In genomic region chr8:95672811-95673210, GRCm38 (mm10) we compare ENCODE assay signal across 17 mouse cellular contexts. TPM values are rescaled to one million over a fixed set of nuclear protein-coding genes. Genes with fewer than 3 reads are reported as not detected.
DNase-seq lines count a peak whose midpoint lies in the region.
"Had no signal": no experiment of that assay in that cellular context is flagged by ENCODE, and none has a peak within 500 bp of the region (broad histone marks: within the 10 kb centered on the region; RNA-seq: fewer than 3 reads in every experiment).

No protein-coding gene starts in this region.

- DNase-seq in 3134 (ENCODE audit: extremely low read depth, insufficient read length, low spot score), result peak; percentile 79
- peak; percentile 55 for DNase-seq in CD4-positive helper T cell, adult 2 months (ENCODE audit: low read depth, low spot score)
- DNase-seq in adrenal gland, adult 2 months, result peak; percentile 90
- peak; percentile 17 for DNase-seq in induced T-regulatory cell, adult 2 months (ENCODE audit: low read depth)
- no peak for DNase-seq in right cerebral cortex, adult 2 months (ENCODE audit: low spot score in 2 of 2)
- no peak for DNase-seq in frontal cortex, postnatal 10 days (ENCODE audit: low spot score in 2 of 2)
- no peak for DNase-seq in kidney, postnatal 4 days
- DNase-seq: cerebellum, adult 8-10 months; gastrocnemius, postnatal 10 days; heart, adult 11 months; heart, postnatal 10 days; kidney, adult 11 months; lung, postnatal 10 days; right cerebral cortex, postnatal 4 days; thymus, postnatal 14 days had no signal

RNA-seq across cellular contexts. Expression of gene Ndrg4, which starts 4.0 kb away (rescaled TPM):
- total RNA-seq in adrenal gland, adult 2 months (2021), result 10 to 100 TPM; 18.5 to 30.1 TPM
- 81.1 and 101 TPM in 2 replicates for polyA plus RNA-seq in adrenal gland, adult 2 months (2012; rRNA removed)
- total RNA-seq: megakaryocyte, adult 5-6 weeks had no signal
- polyA plus RNA-seq: G1E had no signal

RNA-seq across cellular contexts. Expression of gene Gins3, which starts 39.6 kb away (rescaled TPM):
- total RNA-seq in adrenal gland, adult 2 months (2021), result 1 to 10 TPM; 2.0 to 2.8 TPM
- 1.2 and 1.7 TPM in 2 replicates for polyA plus RNA-seq in adrenal gland, adult 2 months (2012; rRNA removed)

RNA-seq across cellular contexts. Expression of gene Setd6, which starts 42.9 kb away (rescaled TPM):
- 10 to 100 TPM; 28.9 to 39.7 TPM for total RNA-seq in adrenal gland, adult 2 months (2021)
- polyA plus RNA-seq in adrenal gland, adult 2 months (2012; rRNA removed), result 15.3 and 16.3 TPM in 2 replicates

Comparison
In these comparisons a context has a peak if more than half of its experiments do, and no peak if none do; other contexts are left out.
1. DNase-seq: peak in 3134 (single experiment), CD4-positive helper T cell, adult 2 months (single experiment), adrenal gland, adult 2 months (single experiment) and induced T-regulatory cell, adult 2 months (single experiment); none in right cerebral cortex, adult 2 months (0 of 2), frontal cortex, postnatal 10 days (0 of 2) and kidney, postnatal 4 days (0 of 2).